Mouse (Mus musculus): Measurements from ENCODE around the gene Dok1.
A peak's percentile ranks its signal among the peaks of the same experiment; 100 is the strongest.

Gene Dok1

GRCm38 (mm10) chr6:83044742-83045141 lies 11.5 kb upstream of the Dok1 start:
- peak; percentile 24 to 56 for DNase-seq

GRCm38 (mm10) chr6:83043993-83044392 lies 10.7 kb upstream of the Dok1 start:
- DNase-seq, result no peak

GRCm38 (mm10) chr6:83043561-83043960 lies 10.3 kb upstream of the Dok1 start:
- DNase-seq, result peak in 1 of 2 experiments; percentile 28

GRCm38 (mm10) chr6:83040601-83041000 lies 7.3 kb upstream of the Dok1 start:
- DNase-seq, result no peak

GRCm38 (mm10) chr6:83038496-83039012 lies 5.3 kb upstream of the Dok1 start:
- DNase-seq, result peak; percentile 95

- no peak for DNase-seq
Observed at GRCm38 (mm10) chr6:83037188-83037587, 3.9 kb upstream of the Dok1 start.

GRCm38 (mm10) chr6:83034463-83035055 lies 1.3 kb upstream of the Dok1 start:
- no peak for DNase-seq

GRCm38 (mm10) chr6:83032769-83033191 lies 491 bp downstream of the Dok1 start:
- DNase-seq, result peak; percentile 36 to 61

- no peak for DNase-seq
Observed at GRCm38 (mm10) chr6:83031921-83032590, 1.2 kb downstream of the Dok1 start.

- DNase-seq, result no peak
Observed at GRCm38 (mm10) chr6:83031111-83031510, 2.2 kb downstream of the Dok1 start.

- DNase-seq, result no peak
Observed at GRCm38 (mm10) chr6:83029777-83030176, 3.5 kb downstream of the Dok1 start.

GRCm38 (mm10) chr6:83027706-83028105 lies 5.6 kb downstream of the Dok1 start:
- DNase-seq, result no peak

- no peak for DNase-seq
Observed at GRCm38 (mm10) chr6:83027293-83027692, 6.0 kb downstream of the Dok1 start.

GRCm38 (mm10) chr6:83025221-83025620 lies 8.1 kb downstream of the Dok1 start:
- DNase-seq, result no peak

GRCm38 (mm10) chr6:83024421-83024820 lies 8.8 kb downstream of the Dok1 start:
- DNase-seq, result no peak

GRCm38 (mm10) chr6:83023786-83024185 lies 9.5 kb downstream of the Dok1 start:
- no peak for DNase-seq

GRCm38 (mm10) chr6:83023008-83023407 lies 10.3 kb downstream of the Dok1 start:
- no peak for DNase-seq

GRCm38 (mm10) chr6:83020836-83021593 lies 12.3 kb downstream of the Dok1 start:
- no peak for DNase-seq

- DNase-seq, result no peak
Observed at GRCm38 (mm10) chr6:83020121-83020520, 13.2 kb downstream of the Dok1 start.

GRCm38 (mm10) chr6:83019044-83019443 lies 14.2 kb downstream of the Dok1 start:
- DNase-seq, result no peak

GRCm38 (mm10) chr6:83017190-83017589 lies 16.1 kb downstream of the Dok1 start:
- peak in 1 of 2 experiments; percentile 59 for DNase-seq

- DNase-seq, result no peak
Observed at GRCm38 (mm10) chr6:83015749-83016148, 17.5 kb downstream of the Dok1 start.
